In the genomic region with DNA sequence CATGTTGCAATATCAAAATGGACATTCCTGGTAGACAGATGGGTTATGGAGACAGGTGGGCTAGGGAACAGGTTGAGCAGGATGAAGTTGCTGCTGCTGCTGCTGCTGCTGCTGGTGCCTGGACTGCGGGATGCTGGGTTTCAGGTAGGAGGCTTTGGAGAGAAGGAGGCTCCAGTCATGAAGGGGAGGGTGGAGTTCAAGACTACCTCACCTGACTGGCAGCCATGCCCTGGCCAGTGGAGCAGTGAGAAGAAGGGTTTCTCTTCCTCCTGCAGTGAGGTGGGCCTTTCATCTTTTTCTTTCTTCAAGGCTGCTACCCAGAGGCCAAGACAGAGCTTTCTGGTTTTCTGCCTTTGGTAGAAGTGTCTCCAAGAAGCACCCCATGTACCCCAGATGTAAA, we compare ENCODE assay signal across 18 mouse cellular contexts. TPM values are rescaled to one million over a fixed set of nuclear protein-coding genes. Genes with fewer than 3 reads are reported as not detected.
"Had no signal": no experiment of that assay in that cellular context is flagged by ENCODE, and none has a peak within 500 bp of the region (broad histone marks: within the 10 kb centered on the region; RNA-seq: fewer than 3 reads in every experiment).

No protein-coding gene starts in this region.

- H3K27me3 ChIP-seq: neural tube, embryonic 12.5 days had no signal

- H3K27ac ChIP-seq: midbrain, embryonic 10.5 days; midbrain, embryonic 12.5 days; neural tube, embryonic 12.5 days had no signal

- ATAC-seq: midbrain, embryonic 16.5 days had no signal

- DNase-seq: lung, adult 18-20 months; lung, embryonic 14.5 days; lung, postnatal 10 days; lung, postnatal 4 days; midbrain, embryonic 14.5 days; right cerebral cortex, postnatal 25 days; right cerebral cortex, postnatal 4 days; thymus, adult 18-20 months; thymus, postnatal 14 days; thymus, postnatal 36 days had no signal

- H3K4me3 ChIP-seq: midbrain, embryonic 10.5 days; midbrain, embryonic 12.5 days; myocyte; neural tube, embryonic 12.5 days had no signal

- H3K9ac ChIP-seq: lung, embryonic 14.5 days; midbrain, embryonic 12.5 days; neural tube, embryonic 12.5 days had no signal

- H3K9me3 ChIP-seq: midbrain, embryonic 10.5 days; midbrain, embryonic 12.5 days; neural tube, embryonic 12.5 days had no signal

- H3K4me1 ChIP-seq: midbrain, embryonic 10.5 days; midbrain, embryonic 12.5 days; neural tube, embryonic 12.5 days had no signal

- H3K36me3 ChIP-seq: midbrain, embryonic 10.5 days; midbrain, embryonic 12.5 days; neural tube, embryonic 12.5 days had no signal

- H3K4me2 ChIP-seq: lung, embryonic 14.5 days; midbrain, embryonic 12.5 days; neural tube, embryonic 12.5 days had no signal

RNA-seq across cellular contexts. Expression of gene Tmprss6, which starts 8.4 kb away (rescaled TPM):
- total RNA-seq: megakaryocyte, adult 5-6 weeks; megakaryocyte-erythroid progenitor cell, adult 5-6 weeks; neutrophil, adult 5-6 weeks had no signal

RNA-seq across cellular contexts. Expression of gene Il2rb, which starts 18.2 kb away (rescaled TPM):
- polyA plus RNA-seq: midbrain, embryonic 10.5 days; midbrain, embryonic 12.5 days; neural tube, embryonic 12.5 days had no signal

RNA-seq across cellular contexts. Expression of gene Kctd17, which starts 48.5 kb away (rescaled TPM):
- total RNA-seq: megakaryocyte-erythroid progenitor cell, adult 5-6 weeks; neutrophil, adult 5-6 weeks had no signal
